Mouse (Mus musculus): ENCODE measurements at regions not wholly inside any gene's neighbourhood (a gene's known extent, or its start where the extent isn't known, plus 50 kb on each side); places are given as distances from the start of the nearest gene placed in this dataset.
"Not testable (repeated sequence)": the region's sequence is repeated elsewhere in the genome, so short reads cannot be mapped to it uniquely, and the experiment has no call there.

GRCm38 (mm10) chr5:40441239-40441638 lies 686.0 kb upstream of the Hs3st1 start:
- intact Hi-C loops (cut with DNase I), result no loop called here

GRCm38 (mm10) chr5:40402721-40403120 lies 647.4 kb upstream of the Hs3st1 start:
- intact Hi-C loops (cut with DNase I), result no loop called here

DNA sequence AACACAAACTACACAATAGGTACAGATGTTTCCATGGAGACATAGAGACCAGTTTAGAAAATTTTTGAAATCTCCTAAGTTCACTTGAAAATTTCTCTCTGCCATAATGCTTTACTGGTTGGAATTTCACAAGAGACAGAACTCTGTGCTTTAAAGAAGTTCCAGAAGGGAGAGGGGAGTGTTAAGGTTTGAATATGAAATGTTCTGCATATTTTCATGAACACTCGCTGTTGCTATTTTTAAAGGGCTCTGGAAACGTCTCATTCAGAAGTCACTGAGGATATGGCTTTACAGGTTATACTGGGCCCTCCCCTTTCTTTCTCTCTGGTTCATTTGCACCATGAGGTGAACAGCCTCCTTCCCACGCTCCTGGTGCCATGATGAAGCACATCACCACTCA lies 639.5 kb upstream of the Hs3st1 start:
- intact Hi-C loops (cut with DNase I), result no loop called here

- intact Hi-C loops (cut with DNase I), result no loop called here
Observed at GRCm38 (mm10) chr5:40389591-40389990, 634.3 kb upstream of the Hs3st1 start.

DNA sequence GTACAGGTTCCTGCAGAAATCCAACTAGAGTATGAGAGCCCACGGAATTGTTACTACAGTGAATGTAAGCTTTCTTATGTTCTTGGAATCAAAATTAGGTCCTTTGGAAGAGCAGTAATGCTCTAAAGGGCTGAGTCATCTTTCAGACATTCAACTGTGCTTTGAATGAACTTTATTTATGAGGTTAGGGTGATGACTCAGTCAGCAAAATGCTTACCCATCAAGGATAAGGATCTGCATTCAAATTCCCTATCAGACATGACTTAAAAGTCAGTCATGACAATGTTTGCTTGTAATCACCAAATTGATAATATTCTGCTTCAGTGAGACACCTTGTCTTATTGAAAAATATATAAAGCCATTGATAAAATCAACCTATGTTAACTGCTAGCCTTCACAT lies 611.7 kb upstream of the Hs3st1 start:
- intact Hi-C loops (cut with DNase I), result no loop called here

DNA sequence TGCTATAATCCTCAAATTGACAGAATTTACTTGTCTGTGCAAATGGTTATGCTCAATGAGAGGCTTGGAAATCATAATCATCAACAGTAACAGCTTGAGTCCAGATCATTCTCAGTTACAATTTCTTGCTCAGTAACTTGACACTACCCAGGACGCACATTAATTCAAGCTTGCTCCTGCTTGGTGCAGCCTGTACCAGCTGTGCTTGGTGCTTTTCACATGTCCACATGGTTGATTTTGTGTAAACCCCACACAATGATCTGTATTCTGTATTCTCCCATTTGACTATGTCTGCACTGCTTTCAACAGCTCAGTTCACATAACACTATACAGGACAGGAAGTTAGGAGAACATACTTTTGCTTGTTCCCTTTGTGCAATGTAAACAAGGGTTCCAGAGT lies 576.0 kb upstream of the Hs3st1 start:
- intact Hi-C loops (cut with DNase I), result no loop called here

GRCm38 (mm10) chr5:40308510-40308909 lies 553.2 kb upstream of the Hs3st1 start:
- intact Hi-C loops (cut with DNase I), result no loop called here

DNA sequence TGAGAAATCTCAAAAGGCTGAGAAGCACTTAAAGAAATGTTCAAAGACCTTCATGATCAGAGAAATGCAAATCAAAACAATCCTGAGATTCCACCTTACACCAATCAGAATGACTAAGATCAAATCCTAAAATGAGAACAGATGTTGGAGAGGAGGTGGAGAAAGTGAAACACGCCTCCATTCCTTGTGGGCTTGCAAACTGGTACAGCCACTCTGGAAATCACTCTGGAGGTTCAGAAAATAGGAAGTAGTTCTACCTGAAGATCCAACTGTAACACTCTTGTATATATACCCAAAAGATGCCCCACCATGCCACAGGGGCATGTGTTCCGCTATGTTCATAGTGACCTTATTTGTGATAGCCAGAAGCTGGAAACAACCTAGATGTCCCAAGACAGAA lies 549.5 kb upstream of the Hs3st1 start:
- intact Hi-C loops (cut with DNase I), result not testable (repeated sequence)

- intact Hi-C loops (cut with DNase I), result no loop called here
Observed at GRCm38 (mm10) chr5:40294868-40295693, 539.8 kb upstream of the Hs3st1 start.

DNA sequence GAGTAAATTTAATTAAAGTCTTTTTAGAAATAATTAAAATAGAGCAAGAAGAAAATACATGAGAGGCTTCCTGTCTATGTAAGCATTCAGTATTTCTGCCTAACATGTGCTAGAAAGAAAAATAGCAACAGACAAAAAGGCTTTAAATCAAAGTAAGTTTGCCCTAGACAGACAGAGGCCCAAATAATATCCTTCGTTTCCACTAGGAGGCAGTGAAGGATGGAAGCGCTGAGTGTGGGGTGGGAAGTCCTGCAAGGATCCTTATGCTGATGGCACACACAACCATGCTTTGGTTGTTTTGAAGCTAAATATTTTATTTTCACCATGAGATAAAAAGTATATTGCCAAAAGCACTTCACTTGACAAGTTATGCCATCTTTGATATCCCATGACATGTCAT lies 527.1 kb upstream of the Hs3st1 start:
- intact Hi-C loops (cut with DNase I), result loop anchor here (5.0 kb wide), 1 partner anchor 670 kb away; no protein-coding TSS in a partner anchor

GRCm38 (mm10) chr5:40246664-40247063 lies 491.4 kb upstream of the Hs3st1 start:
- intact Hi-C loops (cut with DNase I), result no loop called here
